Mouse (Mus musculus): Measurements from ENCODE around the gene Olfr1246.
"Not testable (repeated sequence)": the region's sequence is repeated elsewhere in the genome, so short reads cannot be mapped to it uniquely, and the experiment has no call there.

Olfr1246 gene

GRCm38 (mm10) chr2:89593057-89593456 lies at the start of gene Olfr1246:
TSS of gene Olfr1246 (minus strand) at chr2:89593157.
- DNase-seq (ENCODE audit: low spot score in 2 of 2) = no peak

- DNase-seq (ENCODE audit: low spot score in 2 of 2) = no peak
Measured at GRCm38 (mm10) chr2:89634883-89635282, 41.9 kb upstream of the Olfr1246 start, which contains the start of gene Olfr1249. TSS of gene Olfr1249 (minus strand) at chr2:89634983.

- not testable (repeated sequence) for DNase-seq (ENCODE audit: low spot score in 2 of 2)
Measured at GRCm38 (mm10) chr2:89618145-89618544, 25.2 kb upstream of the Olfr1246 start, which contains the start of gene Olfr1248. TSS of gene Olfr1248 (minus strand) at chr2:89618245.

GRCm38 (mm10) chr2:89614030-89614429 lies 21.1 kb upstream of the Olfr1246 start, which contains the start of gene Olfr1247:
TSS of gene Olfr1247 (minus strand) at chr2:89614130.
- DNase-seq (ENCODE audit: low spot score in 2 of 2) = no peak

DNA sequence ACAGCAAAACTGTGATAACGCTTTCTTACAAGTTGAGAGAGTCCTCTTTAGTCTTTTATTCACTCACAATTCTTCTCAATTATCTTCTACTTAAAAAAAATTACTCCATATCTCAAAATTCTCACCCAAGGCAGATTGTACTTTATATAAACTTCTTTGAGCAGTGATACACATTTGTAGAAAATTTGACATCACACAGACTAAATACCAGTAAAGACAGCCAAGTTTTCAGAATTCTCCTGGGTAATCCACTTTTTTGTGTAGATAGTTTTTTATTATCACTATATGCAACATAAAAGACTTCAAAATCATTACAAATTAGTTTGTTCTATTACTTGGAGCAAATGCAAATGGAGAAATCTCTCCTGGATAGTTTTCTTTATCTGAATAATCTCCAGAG lies 14.6 kb downstream of the Olfr1246 start, which contains the start of gene Olfr1245:
TSS of gene Olfr1245 (minus strand) at position 101 of the 400 bp plus-strand sequence.
- DNase-seq (ENCODE audit: low spot score in 2 of 2) = no peak

DNA sequence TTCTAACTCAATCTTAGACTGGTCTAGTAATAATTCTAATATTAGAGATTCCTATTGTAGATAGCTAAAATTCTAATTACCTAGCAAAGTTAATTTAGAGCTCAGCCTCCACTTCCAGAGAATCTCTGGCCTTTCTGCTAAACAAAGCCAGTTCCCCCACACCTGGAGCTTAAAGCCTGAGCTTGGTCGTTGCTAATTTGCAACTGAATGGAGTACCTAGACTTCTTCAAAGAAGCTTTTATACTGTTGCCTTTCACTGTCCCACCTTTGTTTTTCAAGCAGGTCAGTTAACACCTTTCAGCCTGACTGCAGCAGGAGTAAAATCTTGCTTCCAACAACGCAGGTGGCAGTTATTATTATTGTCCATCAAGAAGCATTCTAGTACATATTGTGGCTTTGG lies 30.3 kb downstream of the Olfr1246 start:
- not testable (repeated sequence) for DNase-seq (ENCODE audit: low spot score in 2 of 2)

DNA sequence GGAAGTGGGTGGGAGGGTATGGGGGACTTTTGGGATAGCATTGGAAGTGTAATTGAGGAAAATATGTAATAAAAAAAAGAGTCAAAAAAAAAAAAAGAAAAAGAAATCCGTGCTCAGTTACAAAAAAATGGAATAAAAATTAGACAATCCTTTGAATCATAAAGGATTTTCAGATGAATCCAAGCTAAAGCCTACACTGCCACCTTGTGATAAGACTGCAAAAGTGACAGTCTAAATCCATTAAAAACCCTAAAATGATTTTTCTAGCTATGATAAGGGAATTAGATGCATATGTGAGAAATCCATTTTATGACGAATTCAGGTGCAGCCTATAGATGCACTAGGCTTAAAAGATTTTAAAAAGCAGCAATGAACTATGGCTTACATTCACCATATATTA lies 48.4 kb downstream of the Olfr1246 start:
- no peak for DNase-seq (ENCODE audit: low spot score in 2 of 2)

- DNase-seq (ENCODE audit: low spot score in 2 of 2) = no peak
Measured at GRCm38 (mm10) chr2:89539923-89540322, 53.0 kb downstream of the Olfr1246 start.

All from heart, adult 9 months (tissue).